Mouse (Mus musculus): ENCODE results near the gene Slc29a1.
A peak's percentile ranks its signal among the peaks of the same experiment; 100 is the strongest.

Gene Slc29a1

DNA sequence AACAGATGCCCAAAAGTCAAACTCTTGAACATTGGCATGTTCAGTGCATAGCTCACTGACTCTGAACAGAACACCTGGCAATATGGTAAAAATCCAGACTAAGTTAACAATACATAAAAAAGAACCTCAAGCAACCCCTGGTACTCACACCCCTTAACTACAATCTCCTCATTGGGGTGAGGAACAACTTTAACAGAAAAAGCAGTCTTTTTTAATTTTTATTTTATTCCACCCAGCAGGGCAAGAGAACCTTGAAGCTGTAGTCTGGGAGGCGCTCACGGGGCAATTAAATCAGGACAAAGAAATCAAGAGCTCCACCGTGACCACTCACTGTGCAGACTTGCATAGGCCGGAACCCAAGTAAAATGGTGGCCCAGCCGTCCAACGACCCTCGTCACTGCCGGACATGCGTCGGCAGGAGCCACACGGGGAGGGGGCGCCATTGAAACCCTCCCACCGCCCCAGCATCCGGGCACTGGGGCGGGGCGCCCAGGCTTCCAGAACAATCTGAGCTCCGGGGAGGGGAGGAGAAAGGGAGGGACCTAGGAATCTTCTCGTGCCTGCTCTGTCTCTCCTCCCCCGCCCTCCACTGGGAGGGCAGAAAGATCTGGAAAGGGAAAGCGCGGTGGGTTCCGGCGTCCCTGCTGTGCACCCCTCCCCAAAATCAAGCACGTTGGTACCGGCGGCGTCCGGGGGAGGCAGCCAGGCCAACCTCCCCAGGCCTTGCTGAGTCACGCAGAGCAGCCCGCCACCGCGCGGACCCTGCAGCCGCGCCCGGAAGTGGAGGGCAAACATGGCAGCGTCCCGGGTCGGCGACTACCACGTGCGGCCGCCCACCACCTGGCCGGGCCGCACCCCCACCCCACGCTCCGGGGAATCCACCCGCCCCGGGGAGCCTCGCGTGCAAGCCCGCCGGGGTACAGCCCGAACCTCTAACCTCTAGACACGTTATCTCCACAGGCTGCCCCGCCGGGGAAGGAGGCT, 27.0 kb downstream of the Slc29a1 start:
- DNase-seq (ENCODE audit: low spot score in 2 of 2), result peak; percentile 83 to 84

DNA sequence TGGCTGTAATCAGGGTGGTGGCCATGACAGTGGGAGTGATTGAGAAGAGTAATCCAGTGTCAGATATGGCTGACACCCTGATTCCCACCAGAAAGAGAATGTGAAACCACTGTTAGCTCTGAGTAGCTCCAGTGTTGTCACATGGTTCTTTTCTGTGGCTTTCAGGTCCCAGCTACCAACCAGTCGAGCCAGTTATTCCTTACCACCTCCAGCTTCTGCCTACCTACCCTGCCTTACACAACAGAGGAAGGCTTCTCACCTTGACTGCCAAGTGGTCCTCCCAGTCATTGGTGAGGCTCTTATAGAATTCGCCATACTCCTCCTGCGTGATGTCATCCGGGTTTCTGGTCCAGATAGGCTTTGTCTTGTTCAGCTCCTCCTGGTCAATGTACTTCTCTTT, 29.4 kb downstream of the Slc29a1 start:
- DNase-seq (ENCODE audit: low spot score in 2 of 2), result no peak

DNA sequence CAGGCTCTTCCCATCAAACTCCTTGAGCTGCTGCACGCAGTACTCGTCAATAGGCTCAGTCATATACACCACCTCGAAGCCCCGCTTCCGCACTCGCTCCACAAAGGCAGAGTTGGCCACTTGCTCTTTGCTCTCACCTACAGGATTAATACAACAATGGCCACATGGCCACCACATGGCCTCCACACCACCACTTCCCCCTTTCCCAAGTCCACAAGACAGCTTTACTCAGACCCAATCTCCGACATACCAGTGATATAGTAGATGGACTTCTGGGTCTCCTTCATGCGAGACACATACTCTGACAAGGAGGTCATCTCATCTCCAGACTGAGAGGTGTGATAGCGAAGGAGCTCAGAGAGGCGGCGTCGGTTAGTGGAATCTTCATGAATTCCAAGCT, 30.4 kb downstream of the Slc29a1 start:
- no peak for DNase-seq (ENCODE audit: low spot score in 2 of 2)

DNA sequence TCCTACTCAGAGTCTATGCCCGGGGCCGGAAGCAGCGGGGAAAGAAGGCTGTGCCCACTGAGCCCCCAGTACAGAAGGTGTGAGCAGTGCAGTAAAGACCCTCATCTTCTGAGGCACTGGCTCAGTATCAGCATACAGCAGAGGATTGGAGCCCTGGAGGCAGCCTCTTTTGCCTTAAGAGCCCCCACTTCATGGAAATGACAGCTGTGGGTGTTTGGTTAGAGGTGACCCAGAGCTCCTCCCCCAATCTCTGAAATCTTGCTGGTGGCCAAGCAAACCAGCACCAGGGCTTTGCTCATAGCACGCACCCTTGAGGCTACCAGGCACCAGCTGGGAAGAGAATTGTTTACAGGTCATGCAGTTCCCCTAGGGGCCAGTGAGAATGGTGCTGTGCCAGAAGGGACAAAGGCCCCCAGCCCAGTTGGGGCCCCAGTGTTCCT, 32.2 kb downstream of the Slc29a1 start:
- no peak for DNase-seq (ENCODE audit: low spot score in 2 of 2)

DNA sequence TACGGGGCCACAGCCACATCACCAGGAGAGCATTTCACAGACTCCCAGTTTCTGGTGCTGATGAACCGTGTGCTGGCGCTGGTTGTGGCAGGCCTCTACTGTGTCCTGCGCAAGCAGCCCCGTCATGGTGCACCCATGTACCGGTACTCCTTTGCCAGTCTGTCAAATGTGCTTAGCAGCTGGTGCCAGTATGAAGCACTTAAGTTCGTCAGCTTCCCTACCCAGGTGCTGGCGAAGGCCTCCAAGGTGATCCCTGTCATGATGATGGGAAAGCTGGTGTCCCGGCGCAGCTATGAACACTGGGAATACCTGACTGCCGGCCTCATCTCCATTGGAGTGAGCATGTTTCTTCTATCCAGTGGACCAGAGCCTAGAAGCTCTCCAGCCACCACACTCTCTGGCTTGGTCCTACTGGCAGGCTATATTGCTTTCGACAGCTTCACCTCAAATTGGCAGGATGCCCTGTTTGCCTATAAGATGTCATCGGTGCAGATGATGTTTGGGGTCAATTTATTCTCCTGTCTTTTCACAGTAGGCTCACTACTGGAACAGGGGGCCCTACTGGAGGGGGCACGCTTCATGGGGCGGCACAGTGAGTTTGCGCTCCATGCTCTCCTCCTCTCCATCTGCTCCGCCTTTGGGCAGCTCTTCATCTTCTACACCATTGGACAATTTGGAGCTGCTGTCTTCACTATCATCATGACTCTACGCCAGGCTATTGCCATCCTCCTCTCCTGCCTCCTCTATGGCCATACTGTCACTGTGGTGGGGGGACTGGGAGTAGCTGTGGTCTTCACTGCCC, 32.8 kb downstream of the Slc29a1 start:
- no peak for DNase-seq (ENCODE audit: low spot score in 2 of 2)

DNA sequence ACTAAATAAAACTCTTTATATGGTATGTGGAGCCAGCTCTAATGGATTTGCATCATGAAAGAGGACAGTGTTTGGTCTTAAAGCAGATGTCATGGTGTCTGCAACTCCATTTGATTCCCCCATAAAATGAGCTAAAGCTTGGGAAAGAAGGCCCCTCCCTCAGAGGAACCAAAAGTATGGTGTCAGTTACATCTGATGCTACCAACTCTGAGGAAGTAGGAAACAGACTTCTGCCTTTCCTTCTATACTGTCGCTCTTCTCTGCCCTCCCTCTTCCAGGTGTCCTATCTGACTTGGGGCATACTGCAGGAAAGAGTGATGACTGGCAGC, 33.4 kb downstream of the Slc29a1 start:
- no peak for DNase-seq (ENCODE audit: low spot score in 2 of 2)

DNA sequence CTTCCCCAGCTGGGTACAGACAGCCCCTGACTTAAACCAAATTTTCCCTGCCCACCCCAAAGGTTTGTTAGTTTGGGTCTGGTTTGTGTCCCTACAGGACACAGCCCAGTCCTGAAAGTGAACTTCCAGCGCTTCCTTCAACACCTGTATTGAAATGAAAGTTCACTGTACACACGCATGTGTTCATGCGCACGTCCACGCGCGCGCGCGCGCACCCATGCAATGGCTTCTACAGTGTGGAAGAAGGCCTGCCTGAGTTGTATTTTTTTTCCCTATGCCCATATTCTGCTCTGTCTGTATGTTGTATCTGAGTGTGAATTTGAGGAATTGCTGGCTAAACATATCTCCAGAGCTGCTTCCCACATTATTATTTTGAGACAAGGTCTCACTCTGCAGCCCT, 34.3 kb downstream of the Slc29a1 start:
- no peak for DNase-seq (ENCODE audit: low spot score in 2 of 2)

DNA sequence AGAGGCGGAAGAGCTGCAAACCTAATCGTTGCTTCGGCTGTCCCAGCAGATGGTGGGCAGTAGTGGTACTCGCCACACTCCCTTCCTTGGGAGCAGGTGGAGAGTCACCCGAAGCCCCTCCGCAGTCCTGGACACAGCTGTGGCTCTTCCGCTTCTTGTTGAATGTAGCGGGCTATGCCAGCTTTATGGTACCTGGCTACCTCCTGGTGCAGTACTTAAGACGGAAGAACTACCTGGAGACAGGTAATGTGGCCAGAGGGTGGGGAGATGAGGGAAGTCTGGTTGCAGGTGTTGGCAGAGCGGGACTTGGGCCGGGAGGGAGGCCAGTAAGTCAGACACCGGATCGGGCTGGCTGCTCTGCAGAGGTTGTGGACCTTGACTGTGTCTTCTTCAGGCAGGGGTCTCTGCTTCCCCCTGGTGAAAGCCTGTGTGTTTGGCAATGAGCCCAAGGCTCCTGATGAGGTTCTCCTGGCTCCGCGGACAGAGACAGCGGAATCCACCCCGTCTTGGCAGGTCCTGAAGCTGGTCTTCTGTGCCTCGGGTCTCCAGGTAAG, 34.8 kb downstream of the Slc29a1 start:
- no peak for DNase-seq (ENCODE audit: low spot score in 2 of 2)

DNA sequence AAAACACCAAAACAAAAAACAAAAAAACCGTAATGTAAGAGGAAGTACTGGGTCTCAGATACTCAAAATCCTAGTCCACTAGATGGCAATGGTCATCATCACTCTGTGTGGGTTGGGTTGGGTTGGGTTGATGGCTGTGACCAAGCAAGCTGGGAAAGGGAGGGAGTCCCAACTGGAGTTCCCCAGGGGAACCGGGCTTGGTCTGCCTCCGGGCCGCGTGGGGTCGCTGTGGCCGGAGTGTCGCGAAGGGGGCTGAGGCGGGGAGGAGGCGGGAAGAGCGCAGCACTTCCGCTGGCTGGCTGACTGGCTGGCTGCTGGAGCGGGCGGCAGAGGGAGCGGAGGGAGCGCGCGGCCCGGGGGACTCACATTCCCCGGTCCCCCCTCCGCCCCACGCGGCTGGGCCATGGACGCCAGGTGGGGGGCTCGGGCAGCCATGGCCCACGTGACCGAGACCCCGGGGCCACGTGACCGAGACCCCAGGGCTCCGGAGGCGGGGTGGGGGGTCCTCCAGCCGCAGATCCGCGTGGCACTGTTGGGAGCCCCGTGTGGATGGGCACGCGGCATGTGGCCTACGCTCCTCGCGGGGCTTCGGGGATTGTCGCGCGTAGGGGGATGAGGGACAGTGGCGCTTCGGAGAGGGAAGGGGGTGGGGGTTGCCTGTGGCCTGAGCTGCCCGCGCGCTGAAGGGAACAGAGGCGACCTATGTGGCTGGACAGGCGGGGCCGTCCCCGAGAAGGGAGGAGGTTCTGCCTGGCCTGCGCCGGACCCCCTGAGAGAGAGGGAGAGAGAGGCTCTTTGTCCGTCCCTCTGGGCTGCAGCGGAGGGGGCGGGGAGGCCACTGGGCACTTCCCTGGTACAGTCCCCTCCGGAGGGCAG, 35.5 kb downstream of the Slc29a1 start, which contains the start of gene Slc35b2:
Gene Slc35b2, plus strand, starts transcription at position 220 of the 876 bp plus-strand sequence.
- peak; percentile 93 to 95 for DNase-seq (ENCODE audit: low spot score in 2 of 2)

DNA sequence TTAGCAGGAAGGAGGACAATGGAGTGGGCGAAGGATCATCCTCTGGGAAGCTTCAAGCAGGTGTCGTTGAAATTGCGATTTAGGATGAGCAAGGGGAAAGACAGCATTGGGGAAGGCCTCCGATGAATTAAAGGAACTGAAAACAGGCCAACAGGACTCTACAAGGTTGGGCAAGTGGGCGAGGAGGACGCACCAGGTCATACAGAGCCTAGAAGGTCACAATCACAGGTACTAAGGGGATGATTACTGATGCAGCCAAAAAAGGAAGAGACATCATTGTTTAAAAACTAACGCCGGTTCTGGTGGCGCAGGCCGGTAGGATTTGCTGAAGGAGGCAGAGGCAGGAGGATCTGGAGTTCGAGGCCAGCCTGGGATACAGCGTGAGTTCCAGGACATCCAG, 36.2 kb downstream of the Slc29a1 start:
- DNase-seq (ENCODE audit: low spot score in 2 of 2), result no peak

DNA sequence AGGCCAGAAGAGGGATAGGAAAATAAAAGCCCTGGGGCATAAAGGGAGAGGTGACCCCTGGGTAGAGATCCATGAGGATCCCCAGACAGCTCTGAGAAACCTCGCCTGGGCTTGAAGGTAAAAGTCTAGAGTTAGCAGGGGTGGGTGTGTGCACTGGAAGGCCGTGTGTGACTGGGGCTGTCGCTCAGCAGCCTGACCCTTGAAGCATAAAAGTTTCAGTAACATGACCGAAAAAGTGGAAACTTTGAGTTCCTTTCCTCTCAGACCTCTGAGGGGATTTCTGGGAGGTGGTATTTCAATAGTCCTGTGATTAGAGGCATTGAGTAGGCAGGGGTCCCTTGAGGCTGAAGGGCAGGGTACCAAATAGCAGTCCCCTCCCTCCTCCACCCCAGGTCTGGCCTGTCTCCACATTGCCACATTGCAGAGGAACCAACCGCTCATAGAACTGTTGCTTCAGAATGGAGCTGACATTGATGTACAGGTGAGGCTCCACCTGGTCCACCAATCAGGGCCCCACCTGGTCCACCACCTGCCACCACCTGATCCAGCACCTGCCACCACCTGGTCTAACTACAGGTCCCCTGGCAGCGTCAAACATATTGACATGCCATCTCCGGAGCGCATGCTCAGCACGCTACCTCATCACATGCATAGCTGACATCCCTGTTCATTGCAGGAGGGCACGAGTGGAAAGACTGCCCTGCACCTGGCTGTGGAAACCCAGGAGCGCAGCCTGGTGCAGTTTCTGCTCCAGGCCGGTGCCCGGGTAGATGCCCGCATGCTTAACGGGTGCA, 39.5 kb downstream of the Slc29a1 start:
- no peak for DNase-seq (ENCODE audit: low spot score in 2 of 2)

DNA sequence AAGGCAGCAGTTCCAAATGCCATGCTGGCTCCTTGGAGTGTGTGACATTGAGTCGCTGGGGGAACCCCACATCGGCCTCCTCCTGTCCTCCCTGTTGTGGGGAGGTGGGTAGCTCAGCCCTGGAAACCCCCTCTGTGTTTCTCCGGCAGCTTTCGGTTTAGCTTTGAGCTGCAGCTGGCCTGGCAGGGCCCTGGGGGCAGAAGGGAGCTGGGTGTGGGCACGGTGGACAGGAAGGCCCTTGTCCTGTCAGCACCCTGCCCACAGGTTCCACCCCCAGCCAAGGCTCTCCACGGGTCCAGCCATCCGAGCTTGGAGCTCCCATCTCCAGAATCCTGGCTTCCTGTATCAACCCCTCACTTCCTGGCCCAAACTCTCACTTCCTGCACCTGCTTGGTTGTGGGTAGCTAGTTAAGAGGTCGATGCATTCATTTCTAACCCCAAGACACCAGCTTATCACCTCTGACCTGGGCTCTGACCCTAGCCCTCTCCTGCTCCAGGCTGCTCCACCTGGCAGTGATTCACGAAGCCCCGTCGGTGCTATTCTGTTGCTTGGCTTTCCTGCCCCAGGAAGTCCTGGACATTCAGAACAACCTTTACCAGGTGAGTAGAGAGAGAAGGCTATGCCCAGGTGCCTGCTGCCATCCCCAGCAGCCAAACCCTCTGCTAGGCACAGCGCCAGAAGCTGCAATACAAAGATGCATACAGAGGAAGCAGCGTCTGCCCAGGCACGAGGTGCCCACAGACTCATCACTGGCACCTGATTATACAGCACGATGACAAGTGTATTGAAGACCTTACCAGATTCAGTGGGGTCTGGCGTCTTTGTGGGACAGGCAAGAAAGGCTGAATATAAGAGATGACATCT, 41.2 kb downstream of the Slc29a1 start:
- no peak for DNase-seq (ENCODE audit: low spot score in 2 of 2)

DNA sequence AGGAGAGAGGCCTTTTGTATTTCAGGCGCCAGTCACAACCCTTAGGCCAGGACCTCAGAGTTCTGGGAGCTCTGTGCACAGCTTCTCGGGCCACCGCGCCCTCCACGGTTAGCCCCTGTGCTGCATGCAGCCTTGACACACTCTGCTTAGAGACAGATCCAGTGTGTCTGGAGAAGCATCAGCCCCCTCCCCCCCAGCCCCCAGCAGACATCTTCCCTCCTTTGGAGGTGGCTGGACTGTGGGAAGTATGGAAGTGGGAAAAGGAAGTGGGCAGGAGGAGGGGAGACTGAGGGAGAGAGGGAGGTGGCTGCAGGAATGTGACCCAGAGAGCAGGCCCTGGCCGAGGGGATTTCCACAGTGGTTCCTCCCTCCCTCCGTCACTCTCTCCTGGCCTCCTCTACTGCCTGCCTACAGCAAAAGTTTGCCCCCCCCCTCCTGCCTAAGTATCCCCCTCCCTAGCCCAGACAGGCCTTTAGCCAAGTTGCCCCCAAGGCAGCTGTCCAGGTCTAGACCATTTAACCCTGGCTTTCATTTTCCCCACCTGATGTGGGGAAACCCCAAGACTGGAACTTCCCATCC, 42.1 kb downstream of the Slc29a1 start:
- DNase-seq (ENCODE audit: low spot score in 2 of 2), result no peak

DNA sequence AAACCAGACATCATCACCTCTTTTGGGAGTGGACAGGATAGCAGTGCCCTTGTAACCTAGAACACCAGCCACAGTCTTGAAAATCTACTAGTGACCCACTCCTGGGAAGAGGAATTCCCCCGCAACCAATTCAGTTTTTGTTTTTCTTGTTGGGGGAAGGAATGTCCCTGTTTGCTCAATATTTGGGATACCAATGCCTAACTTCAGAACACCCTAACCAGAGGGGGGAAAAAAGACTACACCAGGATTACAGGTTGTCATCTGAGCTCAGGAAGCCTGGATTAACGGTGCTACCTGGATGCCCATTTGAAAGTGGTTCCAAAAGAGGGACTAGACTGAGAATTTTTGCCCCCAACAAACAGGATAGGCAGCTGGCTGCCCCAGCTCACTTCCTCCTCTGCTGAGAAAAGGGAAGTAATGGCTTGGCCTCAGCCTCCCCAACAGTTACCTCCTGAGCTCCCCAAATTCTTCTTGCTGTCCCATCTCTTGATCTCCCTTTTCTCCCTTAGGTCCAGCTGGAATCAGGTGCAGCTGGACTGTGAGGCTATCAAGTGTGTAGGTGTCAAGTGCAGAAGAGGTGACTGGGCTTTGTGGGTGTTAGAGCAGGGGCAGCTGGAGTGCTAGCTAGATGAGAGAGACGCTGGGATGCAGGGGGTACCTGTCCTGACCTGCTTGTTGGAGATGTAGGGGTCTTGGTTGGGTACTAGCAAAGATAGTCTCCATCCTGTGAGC, 42.7 kb downstream of the Slc29a1 start:
- no peak for DNase-seq (ENCODE audit: low spot score in 2 of 2)

DNA sequence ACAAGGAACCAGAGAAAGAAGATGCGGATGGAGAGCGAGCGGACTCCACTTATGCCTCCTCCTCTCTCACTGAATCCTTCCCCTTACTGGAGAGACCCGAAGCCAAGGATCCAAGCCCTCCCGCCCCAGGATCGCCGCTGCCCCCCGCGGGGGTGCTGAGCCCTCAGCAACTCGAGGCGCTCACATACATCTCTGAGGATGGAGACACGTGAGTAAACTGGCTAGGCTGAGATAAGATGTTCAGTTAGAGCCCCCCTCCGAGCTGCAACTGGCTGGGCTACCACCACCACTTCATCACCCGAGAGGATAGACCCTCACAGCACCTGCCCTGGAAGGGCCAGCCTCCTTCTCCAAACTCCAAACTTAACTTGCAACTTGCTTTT, 43.3 kb downstream of the Slc29a1 start:
- no peak for DNase-seq (ENCODE audit: low spot score in 2 of 2)

DNA sequence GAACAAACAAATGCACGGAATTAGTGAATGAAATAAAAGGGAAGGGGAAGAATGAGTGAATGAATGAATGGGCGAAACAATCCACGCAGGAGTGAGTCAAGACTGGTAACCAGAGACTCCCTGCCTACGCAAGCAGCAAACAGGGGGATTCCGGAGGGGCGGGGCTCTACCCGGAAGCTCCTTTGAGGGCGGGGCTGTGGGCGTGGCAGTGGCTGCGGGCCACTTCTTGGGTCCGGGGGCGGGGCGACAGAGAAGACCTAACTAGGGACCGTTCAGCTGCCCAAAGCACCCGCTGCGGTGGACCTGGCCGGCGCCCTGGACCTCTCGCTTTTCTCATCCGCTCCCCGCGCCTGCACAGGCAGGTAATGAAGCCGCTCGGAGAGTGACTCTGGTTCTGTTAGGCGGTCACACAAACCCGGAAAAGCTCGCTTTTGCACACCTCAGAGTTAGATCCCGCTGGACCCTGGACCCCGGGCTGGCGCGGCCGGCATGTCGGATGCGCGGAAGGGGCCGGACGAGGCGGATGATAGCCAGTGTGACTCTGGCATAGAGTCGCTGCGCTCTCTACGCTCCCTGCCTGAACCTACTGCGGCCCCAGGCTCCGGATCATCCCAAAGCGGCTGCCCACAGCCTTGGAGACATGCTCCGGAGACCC, 43.8 kb downstream of the Slc29a1 start, which contains the start of gene Nfkbie:
Gene Nfkbie, plus strand, starts transcription at position 252 of the 655 bp plus-strand sequence.
- peak; percentile 92 to 94 for DNase-seq (ENCODE audit: low spot score in 2 of 2)

DNA sequence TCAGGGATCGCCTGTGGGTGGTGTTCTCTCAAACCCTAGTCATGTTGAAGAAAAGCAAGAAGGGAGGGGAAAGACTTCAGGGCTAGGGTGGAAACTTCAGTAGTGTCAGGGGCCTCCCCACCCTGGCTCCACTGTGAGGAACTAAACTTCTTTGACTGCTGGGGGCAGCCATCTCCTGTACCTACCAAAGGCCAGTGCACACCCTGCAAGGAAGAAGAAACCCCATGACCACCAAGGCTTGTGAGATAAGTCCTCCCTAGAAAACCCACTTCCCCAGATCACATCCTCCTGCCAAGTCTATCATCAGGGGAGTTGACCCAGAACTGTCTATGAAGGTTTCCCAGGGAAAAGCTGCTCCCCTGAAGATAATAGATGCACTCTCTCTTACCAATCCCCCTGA, 45.0 kb downstream of the Slc29a1 start:
- no peak for DNase-seq (ENCODE audit: low spot score in 2 of 2)

DNA sequence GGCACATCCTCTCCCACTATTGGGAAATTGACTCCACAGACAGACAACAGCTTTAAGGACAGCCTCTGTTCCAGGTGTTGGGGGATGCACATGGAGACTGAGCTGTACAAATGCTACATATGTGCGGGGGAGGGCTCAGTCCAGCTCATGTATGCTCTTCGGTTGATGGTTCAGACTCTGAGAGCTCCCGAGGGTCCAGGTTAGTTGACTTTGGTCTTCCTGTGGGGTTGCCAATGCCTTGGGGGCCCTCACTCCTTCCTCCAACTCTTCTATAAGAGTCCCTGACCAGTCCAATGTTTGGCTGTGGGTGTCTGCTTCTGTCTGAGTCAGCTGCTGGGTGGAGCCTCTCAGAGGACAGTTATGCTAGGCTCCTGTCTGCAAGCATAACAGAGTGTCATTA, 46.3 kb downstream of the Slc29a1 start:
- no peak for DNase-seq (ENCODE audit: low spot score in 2 of 2)

Data from heart, adult 9 months (tissue).